Mouse (Mus musculus): Measurements from ENCODE around the gene Ddi1. TPM values are rescaled to one million over a fixed set of nuclear protein-coding genes. Genes with fewer than 3 reads are reported as not detected.
A peak's percentile ranks its signal among the peaks of the same experiment; 100 is the strongest.

Ddi1 gene
- polyA plus RNA-seq (2016; fragmentation: Nextera tagmentation; extraction: Ambion mirVana) = 0.03 TPM in 1 of 2 replicates, not detected in the other

DNA sequence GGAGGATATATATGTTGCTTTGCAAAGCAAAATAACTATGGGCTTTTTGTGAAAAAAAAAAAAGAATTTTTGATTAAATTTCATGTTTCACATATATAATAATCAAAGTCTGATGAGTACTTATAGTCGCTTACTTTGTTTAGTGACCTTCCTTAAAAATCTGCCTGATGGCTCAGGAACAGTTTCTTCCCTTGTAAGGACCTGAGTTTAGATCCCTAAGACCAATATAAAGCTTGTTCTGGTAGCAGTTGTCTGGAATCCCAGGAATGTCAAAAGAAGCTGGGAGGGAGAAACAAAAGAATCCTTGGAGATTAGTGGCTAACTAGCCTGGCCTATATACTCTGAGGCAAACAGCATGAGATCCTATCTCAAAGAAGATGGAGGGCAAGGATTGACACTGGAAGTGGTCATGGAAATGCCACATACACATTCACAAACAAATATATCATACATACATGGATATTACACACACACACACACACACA lies at the start of gene Ddi1:
TSS of gene Ddi1 (minus strand) at position 51 of the 485 bp plus-strand sequence.
- Histone ChIP-seq H3K27me3 (ENCODE audit: insufficient read depth, poor library complexity, severe bottlenecking) (no peaks in the 10 kb centered on the region), H3K9me3 (no peaks in the 10 kb centered on the region), H3K4me3 (no peak within 1 kb of the TSS), H3K27ac (no peak within 1 kb of the TSS), H3K4me1 (replicated peaks) (0 out of 2 replicates have a peak, but pooled peaks cover 3% of the 10 kb centered on the region), H3K36me3 (no peaks in the 10 kb centered on the region)
- DNase-seq (ENCODE audit: low spot score) = no peak
- WGBS = 60% methylated on average over 1 of the region's 1 CpGs

DNA sequence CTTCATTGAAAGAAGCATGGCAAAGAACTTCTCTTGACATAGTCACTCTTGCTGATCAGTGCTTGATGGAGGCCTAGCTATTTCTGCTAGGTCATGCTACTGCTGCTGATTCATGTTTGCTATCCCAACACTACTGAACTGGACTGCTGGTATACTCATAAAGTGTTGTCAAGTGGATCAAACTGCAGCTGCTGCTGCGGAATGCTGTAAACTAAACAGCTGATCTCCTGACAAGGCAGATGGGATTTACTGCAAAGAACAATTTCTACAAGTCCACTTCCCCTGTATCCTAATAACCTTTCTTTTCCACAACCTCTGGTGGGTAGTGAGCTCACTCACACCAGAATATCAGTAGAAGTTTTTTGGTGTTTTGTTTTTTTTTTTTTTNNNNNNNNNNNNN lies 47.5 kb upstream of the Ddi1 start:
- Histone ChIP-seq H3K36me3 (no peaks in the 10 kb centered on the region), H3K9me3 (no peaks in the 10 kb centered on the region), H3K4me3 (no peak overlapping the region), H3K4me1 (replicated peaks) (no peaks in the 10 kb centered on the region), H3K27ac (no peak overlapping the region), H3K27me3 (ENCODE audit: insufficient read depth, poor library complexity, severe bottlenecking) (no peaks in the 10 kb centered on the region)
- WGBS = 91% methylated on average over 1 of the region's 1 CpGs
- no peak for DNase-seq (ENCODE audit: low spot score)

DNA sequence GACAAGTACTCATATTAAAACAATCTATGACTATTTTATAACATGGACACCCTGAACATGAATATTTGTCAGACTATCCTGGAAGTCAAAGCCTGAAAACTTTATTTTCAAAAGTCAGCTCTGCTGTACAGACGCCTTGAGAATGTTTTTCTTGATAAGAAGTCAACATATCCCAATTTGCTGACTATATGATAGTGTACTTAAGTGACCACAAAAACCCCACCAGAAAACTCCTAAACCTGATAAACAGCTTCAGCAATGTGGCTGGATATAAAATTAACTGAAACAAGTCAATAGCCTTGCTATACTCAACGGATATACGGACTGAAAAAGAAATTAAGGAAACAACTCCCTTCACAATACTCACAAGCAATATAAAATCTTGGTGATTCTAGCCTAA lies 36.2 kb upstream of the Ddi1 start:
- WGBS = 90% methylated on average over 3 of the region's 3 CpGs
- H3K4me3 ChIP-seq = no peak overlapping the region

DNA sequence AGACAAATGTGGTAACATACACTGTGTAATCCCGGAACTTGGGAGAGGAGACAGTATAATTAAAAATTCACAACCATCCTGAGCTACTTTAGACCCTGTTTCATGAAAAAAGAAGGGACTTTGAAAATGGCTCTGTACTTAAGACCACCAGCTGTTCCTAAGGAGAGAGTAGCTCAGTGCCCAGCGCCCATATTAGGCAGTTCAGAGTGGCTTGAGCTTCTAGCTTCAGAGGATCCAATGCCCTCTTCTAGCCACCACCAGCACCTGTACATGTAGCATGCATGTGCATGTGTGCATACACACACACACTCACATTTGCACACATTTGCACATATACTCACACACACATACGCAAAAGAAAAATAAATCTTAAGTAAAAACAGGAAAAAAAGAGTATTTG lies 34.9 kb upstream of the Ddi1 start:
- Histone ChIP-seq H3K9me3 (no peaks in the 10 kb centered on the region), H3K27me3 (ENCODE audit: insufficient read depth, poor library complexity, severe bottlenecking) (no peaks in the 10 kb centered on the region), H3K36me3 (no peaks in the 10 kb centered on the region), H3K4me3 (no peak overlapping the region), H3K4me1 (replicated peaks) (no peaks in the 10 kb centered on the region), H3K27ac (no peak overlapping the region)
- 96% methylated on average over 3 of the region's 3 CpGs for WGBS
- no peak for DNase-seq (ENCODE audit: low spot score)

More for the DNA sequence above, 36.2 kb upstream of the Ddi1 start:
- Histone ChIP-seq H3K27me3 (ENCODE audit: insufficient read depth, poor library complexity, severe bottlenecking) (no peaks in the 10 kb centered on the region), H3K36me3 (no peaks in the 10 kb centered on the region), H3K27ac (no peak overlapping the region), H3K9me3 (no peaks in the 10 kb centered on the region), H3K4me1 (replicated peaks) (no peaks in the 10 kb centered on the region)
- DNase-seq (ENCODE audit: low spot score) = no peak

DNA sequence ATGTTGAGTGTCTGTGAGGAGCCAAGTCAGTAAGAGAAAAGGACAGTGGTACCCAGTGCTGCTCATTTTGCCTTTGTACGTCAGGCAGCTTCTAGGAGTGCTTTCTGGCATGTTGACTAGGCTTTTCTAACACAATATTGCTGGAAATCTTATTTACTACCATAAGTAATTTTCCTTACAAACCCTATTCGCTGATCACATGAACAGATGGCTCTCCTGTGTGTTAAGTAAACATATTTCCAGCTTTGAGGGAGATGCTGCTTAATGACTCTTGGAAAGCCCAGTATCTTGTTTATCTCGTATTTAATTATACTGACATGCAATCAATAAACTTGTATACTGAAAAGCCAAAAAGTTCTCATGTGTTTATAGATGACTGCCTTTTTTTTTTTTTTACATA lies 32.4 kb upstream of the Ddi1 start:
- DNase-seq (ENCODE audit: low spot score) = no peak
- Histone ChIP-seq H3K27ac (no peak overlapping the region), H3K36me3 (no peaks in the 10 kb centered on the region), H3K4me1 (replicated peaks) (0 out of 2 replicates have a peak, but pooled peaks cover 4% of the 10 kb centered on the region), H3K9me3 (no peaks in the 10 kb centered on the region), H3K27me3 (ENCODE audit: insufficient read depth, poor library complexity, severe bottlenecking) (no peaks in the 10 kb centered on the region), H3K4me3 (no peak overlapping the region)
- 82% methylated on average over 3 of the region's 3 CpGs for WGBS

DNA sequence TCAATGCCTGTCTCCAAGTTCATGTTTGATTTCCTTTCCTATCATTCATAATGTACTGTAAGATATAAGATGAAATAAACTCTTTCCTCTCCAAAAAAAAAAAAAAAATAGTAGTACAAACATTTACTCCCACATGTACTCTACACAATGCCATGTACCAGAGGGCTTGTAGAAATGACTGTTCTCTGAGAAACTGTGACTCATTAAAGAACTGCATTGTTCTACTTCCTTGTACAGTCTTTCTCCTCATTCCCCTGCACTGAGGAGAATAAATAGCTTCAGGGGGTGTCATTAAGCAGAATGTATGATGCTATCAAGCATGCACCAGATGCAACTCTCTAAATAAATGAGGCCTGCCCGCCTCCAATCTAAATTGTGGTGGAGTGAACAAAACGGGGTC lies 28.9 kb upstream of the Ddi1 start:
- Histone ChIP-seq H3K36me3 (no peaks in the 10 kb centered on the region), H3K4me3 (no peak overlapping the region), H3K27me3 (ENCODE audit: insufficient read depth, poor library complexity, severe bottlenecking) (no peaks in the 10 kb centered on the region), H3K9me3 (no peaks in the 10 kb centered on the region), H3K27ac (no peak overlapping the region), H3K4me1 (replicated peaks) (0 out of 2 replicates have a peak, but pooled peaks cover 4% of the 10 kb centered on the region)
- no peak for DNase-seq (ENCODE audit: low spot score)
- 81% methylated on average over 2 of the region's 2 CpGs for WGBS

DNA sequence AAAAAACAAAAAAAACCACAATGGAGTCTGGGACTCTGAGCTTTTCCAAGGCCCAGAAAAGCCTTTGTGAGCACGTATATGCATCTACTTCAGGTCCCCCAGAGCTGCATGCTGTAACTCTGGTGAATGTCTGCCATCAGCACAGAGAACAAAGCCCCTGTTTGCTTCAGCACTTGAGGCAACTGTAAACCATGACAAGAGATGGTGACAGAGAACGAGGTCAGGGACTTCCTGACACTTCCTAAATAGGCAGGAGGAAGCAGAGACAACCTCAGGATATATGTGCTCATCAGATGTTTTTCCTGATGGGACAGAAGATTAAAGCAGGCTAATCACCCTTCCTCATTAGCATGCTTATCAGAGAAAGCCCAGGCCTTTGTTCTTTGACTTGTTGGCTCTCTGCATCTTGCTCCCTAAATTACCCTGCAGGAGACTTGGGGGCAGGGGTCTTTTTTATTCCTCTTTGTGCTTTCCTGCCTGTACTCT lies 19.6 kb upstream of the Ddi1 start:
- no peaks in the 10 kb centered on the region for H3K9me3 ChIP-seq
- no peak overlapping the region for H3K4me3 ChIP-seq
- H3K4me1 ChIP-seq (replicated peaks) = peaks cover 10% of the 10 kb centered on the region
- DNase-seq (ENCODE audit: low spot score) = no peak
- no peaks in the 10 kb centered on the region for H3K36me3 ChIP-seq
- no peaks in the 10 kb centered on the region for H3K27me3 ChIP-seq (ENCODE audit: insufficient read depth, poor library complexity, severe bottlenecking)
- H3K27ac ChIP-seq = peak overlapping the region; percentile 50
- 16% methylated on average over 2 of the region's 2 CpGs for WGBS

DNA sequence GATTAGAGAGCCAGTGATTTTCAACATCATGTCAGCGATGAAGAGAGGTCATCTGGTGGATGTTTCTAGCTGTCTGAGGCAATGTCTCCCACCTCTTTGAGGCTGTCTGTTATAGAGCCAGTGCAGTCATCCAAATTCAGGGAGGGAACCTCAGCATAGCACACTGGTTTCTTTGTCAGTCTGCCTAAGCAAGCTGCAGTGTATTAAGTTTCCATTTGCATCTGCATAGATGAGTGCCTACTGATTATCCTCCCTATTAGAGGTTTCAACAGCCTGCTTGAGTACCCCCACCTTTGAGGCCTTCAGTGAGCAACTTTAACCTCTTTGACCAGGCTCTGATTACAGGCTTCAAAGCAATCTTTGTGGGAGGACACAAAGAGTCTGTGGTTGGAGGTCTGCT lies 17.1 kb upstream of the Ddi1 start:
- H3K36me3 ChIP-seq = no peaks in the 10 kb centered on the region
- H3K27me3 ChIP-seq (ENCODE audit: insufficient read depth, poor library complexity, severe bottlenecking) = no peaks in the 10 kb centered on the region
- peaks cover 10% of the 10 kb centered on the region for H3K4me1 ChIP-seq (replicated peaks)
- H3K27ac ChIP-seq = no peak overlapping the region
- H3K9me3 ChIP-seq = no peaks in the 10 kb centered on the region
- no peak overlapping the region for H3K4me3 ChIP-seq
- 63% methylated on average over 1 of the region's 1 CpGs for WGBS
- DNase-seq (ENCODE audit: low spot score) = no peak

DNA sequence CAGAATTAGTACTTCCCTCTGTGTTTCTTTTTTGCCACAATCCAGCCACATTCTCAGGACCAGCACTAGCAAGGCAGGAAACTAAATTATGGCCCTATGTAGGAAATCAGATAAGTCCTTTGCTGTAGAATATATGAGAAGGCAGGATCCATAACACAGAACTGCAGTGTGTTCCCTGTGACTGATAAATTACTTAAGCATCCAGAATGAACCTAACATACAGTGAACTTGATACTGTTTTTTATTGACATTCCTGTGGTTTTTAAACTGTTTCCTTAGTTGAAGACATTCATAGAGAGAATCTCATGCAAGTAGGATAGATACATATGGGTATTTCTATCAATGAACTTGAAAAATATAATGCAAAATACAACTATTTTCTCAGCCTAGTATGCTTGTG lies 7.9 kb upstream of the Ddi1 start:
- Histone ChIP-seq H3K27me3 (ENCODE audit: insufficient read depth, poor library complexity, severe bottlenecking) (no peaks in the 10 kb centered on the region), H3K4me3 (no peak overlapping the region), H3K27ac (no peak overlapping the region), H3K9me3 (no peaks in the 10 kb centered on the region), H3K36me3 (no peaks in the 10 kb centered on the region), H3K4me1 (replicated peaks) (no peaks in the 10 kb centered on the region)
- DNase-seq (ENCODE audit: low spot score) = no peak

DNA sequence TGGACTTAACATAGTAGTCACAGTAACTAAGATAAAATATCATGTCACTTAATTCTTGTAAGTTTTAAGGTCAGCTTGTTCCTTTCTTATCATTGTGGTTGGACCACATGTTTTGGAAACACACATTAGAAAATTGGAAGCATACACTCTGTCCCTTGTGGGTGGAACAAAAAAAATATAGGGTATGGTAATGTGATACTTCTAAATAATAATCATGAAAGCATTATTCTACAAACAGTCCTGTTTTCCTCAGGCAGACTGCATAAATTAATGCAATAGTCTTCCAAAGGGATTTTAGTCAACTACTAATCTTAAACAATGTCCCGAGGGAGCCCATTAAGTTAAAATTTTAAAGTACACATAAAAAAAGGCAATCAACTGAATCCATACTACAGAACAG lies 6.7 kb upstream of the Ddi1 start:
- Histone ChIP-seq H3K27me3 (ENCODE audit: insufficient read depth, poor library complexity, severe bottlenecking) (no peaks in the 10 kb centered on the region), H3K4me1 (replicated peaks) (no peaks in the 10 kb centered on the region), H3K9me3 (no peaks in the 10 kb centered on the region), H3K4me3 (no peak overlapping the region), H3K36me3 (no peaks in the 10 kb centered on the region), H3K27ac (no peak overlapping the region)
- DNase-seq (ENCODE audit: low spot score) = no peak
- WGBS = 90% methylated on average over 1 of the region's 1 CpGs

DNA sequence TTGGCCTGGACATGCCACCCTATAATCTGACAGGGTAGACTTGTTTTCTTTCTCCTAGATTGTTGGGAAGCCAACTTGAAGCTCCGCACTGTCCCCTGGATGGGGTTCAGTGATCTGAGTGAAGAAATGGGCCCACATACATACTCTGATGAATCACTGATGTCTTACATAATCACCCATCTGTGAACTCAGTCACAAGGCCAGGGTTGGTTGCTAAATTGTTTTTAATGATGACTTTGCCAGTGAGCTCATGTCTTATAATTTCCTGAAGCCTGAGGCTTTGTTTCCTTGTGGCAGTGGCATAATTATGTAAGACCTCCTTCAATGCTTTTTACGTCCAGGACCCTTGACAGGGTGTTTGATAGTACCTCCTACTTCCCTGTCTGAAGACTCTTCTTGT lies 4.8 kb downstream of the Ddi1 start:
- no peaks in the 10 kb centered on the region for H3K36me3 ChIP-seq
- H3K4me1 ChIP-seq (replicated peaks) = no peaks in the 10 kb centered on the region
- H3K9me3 ChIP-seq = no peaks in the 10 kb centered on the region
- H3K27ac ChIP-seq = no peak overlapping the region
- H3K4me3 ChIP-seq = no peak overlapping the region
- H3K27me3 ChIP-seq (ENCODE audit: insufficient read depth, poor library complexity, severe bottlenecking) = no peaks in the 10 kb centered on the region
- WGBS = 88% methylated on average over 2 of the region's 2 CpGs
- no peak for DNase-seq (ENCODE audit: low spot score)

DNA sequence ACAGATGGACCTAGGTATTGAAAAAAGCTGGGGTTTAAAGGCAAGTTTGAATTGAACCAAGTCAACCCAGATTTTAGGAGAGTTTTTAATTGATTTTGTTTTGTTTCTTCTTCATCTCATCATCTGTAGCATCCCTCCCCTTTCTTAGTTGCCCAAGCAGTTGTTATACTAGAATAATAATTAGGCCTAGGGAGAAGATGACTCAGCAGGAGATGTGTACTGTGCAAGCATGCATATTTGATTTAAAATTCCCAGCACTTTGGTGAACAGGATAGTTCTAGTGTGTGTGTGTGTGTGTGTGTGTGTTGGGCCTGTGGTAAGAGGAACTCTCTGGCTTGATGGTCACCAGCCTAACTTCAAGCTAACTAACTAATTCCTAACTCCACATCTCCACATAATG lies 12.6 kb downstream of the Ddi1 start:
- Histone ChIP-seq H3K9me3 (no peaks in the 10 kb centered on the region), H3K4me1 (replicated peaks) (no peaks in the 10 kb centered on the region), H3K36me3 (no peaks in the 10 kb centered on the region), H3K27me3 (ENCODE audit: insufficient read depth, poor library complexity, severe bottlenecking) (no peaks in the 10 kb centered on the region), H3K27ac (no peak overlapping the region), H3K4me3 (no peak overlapping the region)
- no peak for DNase-seq (ENCODE audit: low spot score)

DNA sequence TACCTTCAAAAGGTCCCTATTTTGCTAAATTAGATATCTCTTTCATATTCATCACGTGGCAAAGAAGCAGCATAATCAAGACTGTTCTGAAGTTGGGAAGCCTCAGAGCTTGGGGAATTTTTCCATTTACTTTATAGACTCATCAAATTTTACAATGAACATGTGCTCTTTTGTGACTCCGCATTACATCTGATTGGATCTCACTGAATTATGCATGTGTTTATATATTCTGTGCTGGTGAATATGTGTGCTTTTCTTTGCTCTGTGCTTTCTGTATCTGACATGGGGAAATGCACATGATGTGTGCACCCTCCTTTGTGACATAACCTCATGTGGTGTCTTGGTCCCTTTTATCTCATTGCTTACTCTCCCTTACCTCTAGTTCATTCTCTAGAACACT lies 17.7 kb downstream of the Ddi1 start:
- Histone ChIP-seq H3K27ac (no peak overlapping the region), H3K4me3 (no peak overlapping the region), H3K9me3 (no peaks in the 10 kb centered on the region), H3K36me3 (no peaks in the 10 kb centered on the region), H3K4me1 (replicated peaks) (no peaks in the 10 kb centered on the region), H3K27me3 (ENCODE audit: insufficient read depth, poor library complexity, severe bottlenecking) (no peaks in the 10 kb centered on the region)
- 82% methylated on average over 2 of the region's 2 CpGs for WGBS
- DNase-seq (ENCODE audit: low spot score) = no peak

DNA sequence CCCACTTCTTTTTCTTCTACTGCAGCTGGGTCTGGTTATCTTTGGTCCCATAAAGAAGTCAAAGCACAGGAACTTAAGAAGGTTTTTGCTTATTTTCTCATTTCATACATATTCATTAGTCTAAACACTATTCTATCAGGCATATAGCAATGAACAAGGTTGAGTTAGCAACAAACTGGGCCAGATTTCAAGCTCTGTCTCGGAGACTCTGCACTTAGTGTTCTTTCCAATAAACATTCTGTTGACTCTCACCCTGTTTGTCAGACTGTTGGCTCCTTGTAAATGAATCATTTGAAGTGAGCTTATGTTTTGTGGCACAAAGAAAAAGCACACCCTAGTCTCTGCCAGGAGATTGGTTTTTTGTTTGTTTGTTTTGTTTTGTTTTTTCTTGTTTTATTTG lies 19.3 kb downstream of the Ddi1 start:
- Histone ChIP-seq H3K4me1 (replicated peaks) (no peaks in the 10 kb centered on the region), H3K27ac (no peak overlapping the region), H3K9me3 (no peaks in the 10 kb centered on the region), H3K27me3 (ENCODE audit: insufficient read depth, poor library complexity, severe bottlenecking) (no peaks in the 10 kb centered on the region), H3K4me3 (no peak overlapping the region), H3K36me3 (no peaks in the 10 kb centered on the region)
- DNase-seq (ENCODE audit: low spot score) = no peak
- 77% methylated on average over 1 of the region's 1 CpGs for WGBS

Data from hindbrain, embryonic 10.5 days (tissue).